Mouse (Mus musculus) CH12F3 (cell line): Measurements from ENCODE around the gene Hagh.

Experiments
- in situ Hi-C: fragments of 300-500 bp; cut with MboI; formaldehyde crosslinking; loops from 2 replicates; pipeline ENCODE4 v1.14.3; 2020; ENCODE audit warnings: low sequenced_read_pairs

Hagh gene

GRCm38 (mm10) chr17:24849733-24850064 is 9.8 kb downstream of the Hagh start:
- in situ Hi-C loops = no loop called here

GRCm38 (mm10) chr17:24850065-24850772 is 10.3 kb downstream of the Hagh start, which contains the start of gene Fahd1:
TSS of gene Fahd1 (minus strand) at chr17:24850364.
- in situ Hi-C loops = no loop called here

GRCm38 (mm10) chr17:24850773-24851127 is 10.8 kb downstream of the Hagh start:
- in situ Hi-C loops = no loop called here

- in situ Hi-C loops = no loop called here
These were observed 11.6 kb downstream of the Hagh start for GRCm38 (mm10) chr17:24851381-24852125.

GRCm38 (mm10) chr17:24855838-24856464 is 16.0 kb downstream of the Hagh start:
- in situ Hi-C loops = no loop called here

GRCm38 (mm10) chr17:24856589-24856988 is 16.6 kb downstream of the Hagh start:
- in situ Hi-C loops = no loop called here

GRCm38 (mm10) chr17:24857831-24858470 is 18.0 kb downstream of the Hagh start:
- in situ Hi-C loops = no loop called here

GRCm38 (mm10) chr17:24858967-24859366 is 19.0 kb downstream of the Hagh start:
- in situ Hi-C loops = no loop called here

- in situ Hi-C loops = no loop called here
These were observed 20.1 kb downstream of the Hagh start for GRCm38 (mm10) chr17:24860076-24860475.

GRCm38 (mm10) chr17:24861785-24862184 is 21.8 kb downstream of the Hagh start:
- in situ Hi-C loops = no loop called here

- in situ Hi-C loops = no loop called here
These were observed 25.8 kb downstream of the Hagh start, which contains the start of gene Igfals for GRCm38 (mm10) chr17:24865776-24866175. TSS of gene Igfals (plus strand) at chr17:24865997.

GRCm38 (mm10) chr17:24867914-24868313 is 28.0 kb downstream of the Hagh start:
- in situ Hi-C loops = no loop called here

- in situ Hi-C loops = no loop called here
These were observed 33.9 kb downstream of the Hagh start for GRCm38 (mm10) chr17:24873695-24874404.

- in situ Hi-C loops = no loop called here
These were observed 34.4 kb downstream of the Hagh start for GRCm38 (mm10) chr17:24874405-24874745.

GRCm38 (mm10) chr17:24874989-24875388 is 35.0 kb downstream of the Hagh start:
- in situ Hi-C loops = no loop called here

GRCm38 (mm10) chr17:24877336-24878116 is 37.6 kb downstream of the Hagh start:
- in situ Hi-C loops = no loop called here

- in situ Hi-C loops = no loop called here
These were observed 38.1 kb downstream of the Hagh start for GRCm38 (mm10) chr17:24878117-24878397.

GRCm38 (mm10) chr17:24878531-24878930 is 38.6 kb downstream of the Hagh start:
- in situ Hi-C loops = no loop called here

- in situ Hi-C loops = loop anchor here (10.0 kb wide), 1 partner anchor 137 kb away; no protein-coding TSS in a partner anchor
These were observed 41.9 kb downstream of the Hagh start for GRCm38 (mm10) chr17:24881738-24882440.

GRCm38 (mm10) chr17:24884391-24884790 is 44.4 kb downstream of the Hagh start:
- in situ Hi-C loops = loop anchor here (10.0 kb wide), 1 partner anchor 140 kb away; no protein-coding TSS in a partner anchor
